Mouse (Mus musculus): ENCODE results near the gene Cdkal1.

- TF ChIP-seq CTCF (IDR thresholded peaks at IDR 0.05; ENCODE audit: control insufficient read depth, insufficient read depth, insufficient read length) = no peak
- TF ChIP-seq MAX (IDR thresholded peaks at IDR 0.05) = no peak
- TF ChIP-seq USF1 (IDR thresholded peaks at IDR 0.05; ENCODE audit: low read depth) = no peak
Observed at GRCm38 (mm10) chr13:29177889-29178486, 677.5 kb downstream of the Cdkal1 start.
